Mouse (Mus musculus) midbrain, embryonic 11.5 days (tissue): Measurements from ENCODE around the gene Rbbp4. TPM values are rescaled to one million over a fixed set of nuclear protein-coding genes. Genes with fewer than 3 reads are reported as not detected.

Experiments used
- ATAC-seq: fragments of 200-750 bp; cut with Nextera tagmentation; 2 replicates; pipeline ENCODE4 v1.8.0; 2017; ENCODE audit warnings: moderate TSS enrichment, moderate library complexity; ENCODE audit not compliant: low FRiP score
- DNase-seq: peaks from one replicate; pipeline ENCODE4 v3.0.0; 2015; ENCODE audit warnings: low spot score; ENCODE audit errors: missing footprints
- H3K27ac ChIP-seq: fragments of 300-500 bp; sonication (generic); 2 replicates; pipeline ENCODE4 v1.5.1; 2014; ENCODE audit warnings: low read depth, low read length
- H3K27me3 ChIP-seq: fragments of 300-500 bp; sonication (generic); 2 replicates; pipeline ENCODE4 v1.6.1; 2014; ENCODE audit warnings: mild to moderate bottlenecking, low read length, moderate library complexity, mixed read lengths; ENCODE audit not compliant: control insufficient read depth, insufficient read depth
- H3K36me3 ChIP-seq: fragments of 300-500 bp; sonication (generic); 2 replicates; pipeline ENCODE4 v1.6.1; 2014; ENCODE audit warnings: mild to moderate bottlenecking, low read length, moderate library complexity, mixed read lengths; ENCODE audit not compliant: control insufficient read depth, insufficient read depth
- H3K4me1 ChIP-seq: fragments of 300-500 bp; sonication (generic); 2 replicates; pipeline ENCODE4 v1.6.1; 2014; ENCODE audit warnings: low read length; ENCODE audit not compliant: control insufficient read depth, insufficient read depth
- H3K4me2 ChIP-seq: fragments of 300-500 bp; sonication (generic); 2 replicates; pipeline ENCODE4 v1.6.1; 2014; ENCODE audit warnings: mild to moderate bottlenecking, moderate library complexity
- H3K4me3 ChIP-seq: fragments of 300-500 bp; sonication (generic); 2 replicates; pipeline ENCODE4 v1.5.1; 2014; ENCODE audit warnings: low read depth, low read length
- H3K9ac ChIP-seq: fragments of 300-500 bp; sonication (generic); 2 replicates; pipeline ENCODE4 v1.6.1; 2014; ENCODE audit warnings: low read length
- H3K9me3 ChIP-seq: fragments of 300-500 bp; sonication (generic); 2 replicates; pipeline ENCODE4 v1.6.1; 2016; ENCODE audit warnings: low read length; ENCODE audit not compliant: control insufficient read depth
- WGBS: fragments of 180-500 bp; shearing (Covaris S2); extraction: QIAGEN DNeasy Blood & Tissue Kit; methylation state at CpG from one replicate; pipeline ENCODE4 v1.1.7; 2014; 5-methylcytosine and 5-hydroxymethylcytosine counted together
- polyA plus RNA-seq: library from polyadenylated mRNA; unstranded; fragments of >200 nt; fragmentation: Nextera tagmentation; extraction: Ambion mirVana; gene quantifications from 2 replicates; pipeline ENCODE4 v1.2.1, GENCODE M21; 2014

Rbbp4 gene
- polyA plus RNA-seq, 1 experiment from 2014 or later = 561 TPM

DNA sequence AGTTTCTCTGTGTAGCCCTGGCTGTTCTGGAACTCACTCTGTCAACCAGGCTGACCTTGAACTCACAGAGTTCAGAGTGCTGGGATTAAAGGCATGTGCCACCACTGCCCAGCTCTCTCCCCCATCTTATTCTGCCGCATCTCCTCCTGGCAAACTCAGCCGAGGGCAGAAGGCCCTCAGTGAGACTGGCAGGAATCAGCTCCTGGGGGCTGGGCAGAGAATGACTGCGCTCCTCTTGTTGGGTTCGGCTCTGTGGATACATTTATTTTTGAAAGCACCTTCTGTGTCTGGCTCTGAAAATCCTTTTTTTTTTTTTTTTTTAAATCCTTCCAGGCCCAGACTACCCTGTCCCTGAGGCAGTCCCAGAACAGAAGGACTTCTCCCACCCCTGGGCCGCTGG, 52.4 kb downstream of the Rbbp4 start:
- peaks cover 11% of the 10 kb centered on the region for H3K4me1 ChIP-seq
- no peak overlapping the region for H3K9ac ChIP-seq
- H3K36me3 ChIP-seq = no peaks in the 10 kb centered on the region
- no peaks in the 10 kb centered on the region for H3K9me3 ChIP-seq
- no peak overlapping the region for H3K4me2 ChIP-seq
- H3K4me3 ChIP-seq = no peak overlapping the region
- peaks cover 18% of the 10 kb centered on the region for H3K27me3 ChIP-seq
- WGBS = 86% methylated on average over 5 of the region's 5 CpGs
- no peak for ATAC-seq
- DNase-seq = peak; percentile 65
- no peak overlapping the region for H3K27ac ChIP-seq

DNA sequence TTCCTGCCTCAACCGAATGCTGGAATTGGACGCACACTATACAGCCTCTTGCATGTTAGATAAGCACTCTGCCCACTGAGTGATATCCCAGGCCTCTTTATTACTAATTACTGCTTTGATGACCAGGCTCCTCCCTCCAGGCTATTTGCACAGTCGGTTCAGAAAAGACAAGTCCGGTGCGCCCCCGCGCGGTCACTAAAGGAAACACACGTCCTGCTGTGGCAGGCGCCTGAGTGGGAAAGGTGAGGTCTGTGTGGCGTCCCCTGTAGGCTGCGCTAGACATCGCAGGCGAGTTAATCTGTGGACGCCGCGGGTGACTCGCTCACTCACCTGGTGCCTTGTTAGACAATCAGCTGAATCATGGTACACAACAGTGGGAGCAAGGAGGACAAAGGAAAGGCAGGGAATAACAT, 58.7 kb downstream of the Rbbp4 start:
- peak; percentile 59; the same call in 1 of the 2 replicates for ATAC-seq
- H3K4me3 ChIP-seq = no peak overlapping the region
- WGBS = 3% methylated on average over 18 of the region's 18 CpGs
- no peaks in the 10 kb centered on the region for H3K27me3 ChIP-seq
- no peak overlapping the region for H3K27ac ChIP-seq
- no peaks in the 10 kb centered on the region for H3K9me3 ChIP-seq
- H3K4me2 ChIP-seq = no peak overlapping the region
- H3K36me3 ChIP-seq = no peaks in the 10 kb centered on the region
- H3K4me1 ChIP-seq = no peaks in the 10 kb centered on the region
- H3K9ac ChIP-seq = no peak overlapping the region
- peak; percentile 99 for DNase-seq

DNA sequence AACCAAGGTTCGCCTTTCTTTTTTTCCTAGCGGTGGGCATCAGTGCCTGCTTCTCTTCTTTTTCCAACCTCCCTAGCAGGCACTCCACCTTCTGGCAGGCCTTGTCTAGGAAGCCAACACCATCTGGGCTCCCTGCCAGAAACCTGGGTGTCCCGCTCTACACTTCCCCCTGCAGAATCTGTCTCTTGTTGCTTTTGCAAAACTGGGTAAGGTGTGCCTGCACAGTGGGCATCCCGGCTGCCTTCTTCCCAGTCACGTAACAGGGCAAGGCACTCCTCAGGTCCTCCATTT, 62.5 kb downstream of the Rbbp4 start:
- no peak overlapping the region for H3K27ac ChIP-seq
- no peaks in the 10 kb centered on the region for H3K36me3 ChIP-seq
- H3K4me3 ChIP-seq = no peak overlapping the region
- H3K9ac ChIP-seq = no peak overlapping the region
- no peak overlapping the region for H3K4me2 ChIP-seq
- DNase-seq (peak; percentile 75), ATAC-seq (no peak)
- WGBS = 53% methylated on average over 5 of the region's 5 CpGs
- H3K9me3 ChIP-seq = no peaks in the 10 kb centered on the region
- H3K27me3 ChIP-seq = no peaks in the 10 kb centered on the region
- H3K4me1 ChIP-seq = no peaks in the 10 kb centered on the region

DNA sequence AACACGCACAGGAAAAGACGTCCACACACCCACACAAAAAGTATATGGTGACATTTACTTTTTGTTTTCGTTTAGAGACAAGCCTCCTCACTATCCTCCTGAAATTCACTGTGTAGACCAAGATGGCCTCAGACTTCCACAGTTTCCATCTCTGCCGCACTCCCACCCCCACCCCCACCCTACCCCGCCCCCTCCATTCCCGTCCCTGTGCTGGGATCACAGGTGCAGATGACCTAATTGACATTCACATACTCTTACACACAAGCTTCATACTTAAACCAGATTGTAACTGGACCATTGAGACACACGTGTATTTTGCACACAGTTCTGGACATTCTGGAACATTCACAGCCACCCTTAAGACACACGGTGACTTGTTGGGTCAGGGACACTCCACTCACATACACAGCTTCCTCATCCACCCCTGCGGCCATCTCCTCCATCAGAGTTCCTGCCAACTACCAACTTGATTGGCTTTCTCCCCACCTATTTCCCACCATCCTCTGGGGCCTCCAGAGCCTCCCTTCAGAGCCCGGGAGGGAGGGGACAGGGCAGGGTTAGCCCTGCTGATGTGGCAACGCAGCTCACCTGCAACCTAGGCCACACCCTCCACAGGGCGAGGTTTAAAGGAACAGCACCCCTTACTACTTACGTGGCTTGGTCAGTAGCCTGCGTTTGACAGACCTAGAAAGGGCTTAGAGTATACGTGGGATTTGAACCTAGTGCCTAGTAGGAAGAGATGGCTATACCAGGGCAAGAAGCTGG, 63.0 kb downstream of the Rbbp4 start:
- WGBS = 29% methylated on average over 15 of the region's 15 CpGs
- ATAC-seq = no peak
- H3K36me3 ChIP-seq = no peaks in the 10 kb centered on the region
- no peak for DNase-seq
- H3K9me3 ChIP-seq = no peaks in the 10 kb centered on the region
- no peaks in the 10 kb centered on the region for H3K4me1 ChIP-seq
- H3K9ac ChIP-seq = no peak overlapping the region
- no peak overlapping the region for H3K27ac ChIP-seq
- no peaks in the 10 kb centered on the region for H3K27me3 ChIP-seq
- no peak overlapping the region for H3K4me3 ChIP-seq
- no peak overlapping the region for H3K4me2 ChIP-seq

DNA sequence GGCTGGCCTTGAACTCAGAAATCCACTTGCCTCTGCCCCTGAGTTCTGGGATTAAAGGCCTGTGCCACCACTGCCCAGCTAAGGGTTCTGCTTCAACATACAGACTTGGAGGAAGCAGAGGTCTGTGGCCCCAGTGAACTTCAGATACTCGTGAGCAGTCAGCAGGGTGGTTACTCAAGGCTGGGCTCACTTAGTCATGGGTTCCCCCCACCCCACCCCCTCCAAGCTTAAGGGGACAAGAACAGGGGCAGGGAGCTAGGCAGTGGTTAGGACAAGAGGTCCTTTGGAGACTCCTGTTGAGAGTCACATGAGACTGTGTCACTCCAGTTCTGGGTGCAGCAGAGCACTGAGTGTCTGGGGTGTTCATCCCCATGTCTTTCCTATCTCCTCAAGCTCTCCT, 66.5 kb downstream of the Rbbp4 start:
- no peak overlapping the region for H3K9ac ChIP-seq
- H3K27me3 ChIP-seq = no peaks in the 10 kb centered on the region
- ATAC-seq = no peak
- no peak overlapping the region for H3K27ac ChIP-seq
- H3K9me3 ChIP-seq = no peaks in the 10 kb centered on the region
- 50% methylated on average over 1 of the region's 1 CpGs for WGBS
- no peaks in the 10 kb centered on the region for H3K36me3 ChIP-seq
- H3K4me2 ChIP-seq = no peak overlapping the region
- H3K4me3 ChIP-seq = no peak overlapping the region
- DNase-seq = no peak
- no peaks in the 10 kb centered on the region; the same call in 1 of the 2 replicates for H3K4me1 ChIP-seq

DNA sequence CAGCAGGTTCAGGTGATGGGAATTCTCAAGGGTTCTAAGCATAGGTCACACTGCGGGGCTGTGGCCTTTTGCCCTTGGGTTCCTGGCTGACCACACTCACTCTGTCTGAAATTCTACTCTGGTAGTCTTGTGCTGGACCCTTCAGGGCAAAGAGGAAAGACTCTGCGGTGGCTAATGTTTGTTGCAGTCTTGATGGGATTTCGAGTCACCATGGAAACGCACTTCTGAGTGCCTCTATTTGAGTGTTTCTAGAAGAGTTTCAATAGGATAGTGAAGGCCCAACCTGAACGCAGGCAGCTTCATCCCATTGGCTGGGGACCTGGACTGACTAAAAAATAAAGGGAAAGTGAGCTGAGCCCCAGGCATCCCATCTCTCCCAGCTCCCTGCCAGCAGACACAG, 68.3 kb downstream of the Rbbp4 start:
- no peaks in the 10 kb centered on the region for H3K36me3 ChIP-seq
- ATAC-seq (no peak), DNase-seq (no peak)
- no peak overlapping the region for H3K27ac ChIP-seq
- no peak overlapping the region for H3K9ac ChIP-seq
- no peak overlapping the region for H3K4me3 ChIP-seq
- WGBS = 62% methylated on average over 5 of the region's 5 CpGs
- H3K4me1 ChIP-seq = peaks cover 7% of the 10 kb centered on the region; the same call in 1 of the 2 replicates
- no peaks in the 10 kb centered on the region for H3K9me3 ChIP-seq
- no peaks in the 10 kb centered on the region for H3K27me3 ChIP-seq
- H3K4me2 ChIP-seq = no peak overlapping the region

DNA sequence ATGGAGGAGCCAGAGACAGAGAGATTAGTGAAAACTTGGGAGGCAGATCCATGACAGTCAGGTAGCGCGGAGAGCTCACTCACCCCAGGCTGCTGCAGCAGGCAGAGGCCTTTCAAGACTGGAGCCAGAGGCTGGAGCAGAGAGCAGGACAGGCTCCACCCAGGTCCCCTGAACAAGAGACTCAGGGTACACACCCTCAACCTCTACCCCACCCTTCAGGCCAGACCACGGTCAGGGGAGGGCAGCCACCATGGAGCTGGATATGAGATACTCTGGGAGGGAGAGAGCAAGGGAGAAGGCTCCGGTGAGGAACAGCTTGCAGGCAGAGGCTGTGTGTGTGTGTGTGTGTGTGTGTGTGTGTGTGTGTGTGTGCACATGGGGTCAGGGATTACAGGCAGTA, 69.0 kb downstream of the Rbbp4 start:
- WGBS = 90% methylated on average over 4 of the region's 4 CpGs
- DNase-seq (no peak), ATAC-seq (no peak)
- Histone ChIP-seq H3K27me3 (no peaks in the 10 kb centered on the region), H3K36me3 (no peaks in the 10 kb centered on the region), H3K4me3 (no peak overlapping the region), H3K9ac (no peak overlapping the region), H3K4me1 (peaks cover 10% of the 10 kb centered on the region; the same call in 1 of the 2 replicates), H3K9me3 (no peaks in the 10 kb centered on the region), H3K4me2 (no peak overlapping the region), H3K27ac (no peak overlapping the region)

DNA sequence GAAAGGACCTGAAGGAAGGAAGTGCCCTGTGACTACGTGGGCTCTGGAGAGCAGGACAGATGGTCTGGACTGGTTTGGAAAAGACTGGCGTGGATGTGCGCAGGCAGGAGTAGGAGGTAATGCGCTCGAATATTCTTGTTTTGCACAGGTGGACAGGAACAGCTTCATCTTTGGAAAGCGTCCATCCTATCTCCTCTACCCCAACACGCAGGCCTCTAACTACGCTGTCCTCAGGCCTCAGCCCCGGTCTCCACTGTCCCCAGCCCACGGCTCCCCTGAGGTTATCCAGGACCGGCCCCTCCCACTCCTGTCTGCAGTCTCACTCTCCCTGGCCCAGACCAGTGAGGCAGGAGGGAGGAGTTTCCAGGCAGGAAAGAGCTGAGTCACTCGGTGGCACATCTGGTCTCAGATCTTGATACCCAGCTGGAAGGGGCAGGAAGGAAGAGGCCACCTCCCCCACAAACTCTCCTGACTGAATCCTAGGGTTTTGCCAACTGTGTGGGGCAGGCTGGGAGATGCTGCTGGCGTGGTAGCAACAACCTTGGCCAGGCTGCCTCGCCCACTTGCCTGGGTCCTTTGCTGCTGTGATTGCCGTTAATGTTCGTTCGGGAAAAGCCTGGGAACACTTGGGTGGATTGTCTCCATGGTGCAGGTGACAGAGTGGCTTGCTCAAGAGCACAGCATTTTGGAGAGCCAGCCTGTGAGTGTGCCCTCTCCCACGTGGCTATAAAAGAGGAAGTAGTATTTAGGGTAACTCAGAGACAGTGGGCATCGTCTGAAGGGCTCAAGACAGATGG, 71.7 kb downstream of the Rbbp4 start:
- 44% methylated on average over 19 of the region's 19 CpGs for WGBS
- H3K27ac ChIP-seq = no peak overlapping the region

DNA sequence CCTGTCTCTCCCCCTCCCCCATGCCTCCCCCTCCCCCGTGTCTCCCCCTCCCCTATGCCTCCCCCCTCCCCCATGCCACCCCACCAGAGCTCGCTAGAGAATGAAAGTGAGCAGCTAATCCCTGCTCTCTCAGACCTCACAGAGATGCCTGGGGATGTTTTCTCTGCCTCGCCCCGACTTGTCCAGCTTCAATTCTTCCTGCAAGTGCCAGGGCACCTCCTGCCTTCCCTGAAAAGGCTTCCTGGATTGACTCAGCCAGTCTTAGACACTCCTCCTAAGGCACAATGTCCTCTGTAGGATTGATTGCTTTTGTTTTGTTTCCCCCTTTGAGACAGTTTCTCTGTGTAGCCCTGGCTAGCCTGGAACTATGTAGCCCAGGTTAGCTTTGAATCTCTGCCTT, 74.0 kb downstream of the Rbbp4 start, which contains the start of gene C77080:
Gene C77080 (minus strand): TSS at position 209 of the 400 bp plus-strand sequence.
- H3K9ac ChIP-seq = no peak within 1 kb of the TSS
- H3K27ac ChIP-seq = no peak within 1 kb of the TSS
- no peak within 1 kb of the TSS for H3K4me3 ChIP-seq
- no peak within 1 kb of the TSS for H3K4me2 ChIP-seq
- ATAC-seq (no peak), DNase-seq (no peak)
- H3K9me3 ChIP-seq = no peaks in the 10 kb centered on the region
- H3K36me3 ChIP-seq = no peaks in the 10 kb centered on the region
- no peaks in the 10 kb centered on the region for H3K27me3 ChIP-seq
- peaks cover 22% of the 10 kb centered on the region for H3K4me1 ChIP-seq
- WGBS = 0% methylated on average over 3 of the region's 4 CpGs

More for the DNA sequence above, 71.7 kb downstream of the Rbbp4 start:
- no peak overlapping the region for H3K4me3 ChIP-seq
- H3K4me2 ChIP-seq = no peak overlapping the region
- H3K9ac ChIP-seq = no peak overlapping the region; the same call in 1 of the 2 replicates
- ATAC-seq (peak; percentile 50; the same call in 1 of the 2 replicates), DNase-seq (no peak)
- H3K4me1 ChIP-seq = peaks cover 15% of the 10 kb centered on the region
- no peaks in the 10 kb centered on the region for H3K9me3 ChIP-seq
- no peaks in the 10 kb centered on the region for H3K36me3 ChIP-seq
- no peaks in the 10 kb centered on the region for H3K27me3 ChIP-seq
